Mouse (Mus musculus) embryonic facial prominence, embryonic 10.5 days (tissue): ENCODE measurements around the gene Nsmce1. TPM values are rescaled to one million over a fixed set of nuclear protein-coding genes. Genes with fewer than 3 reads are reported as not detected.

Experiments
- DNase-seq: peaks from one replicate; pipeline ENCODE4 v3.0.0-alpha.2; 2017; ENCODE audit warnings: low spot score
- H3K27ac ChIP-seq: fragments of 300-500 bp; sonication (generic); replicated peaks from 2 replicates; pipeline ENCODE4 v1.5.1; 2016; ENCODE audit warnings: mild to moderate bottlenecking
- H3K27me3 ChIP-seq: fragments of 300-500 bp; sonication (generic); replicated peaks from 2 replicates; pipeline ENCODE4 v1.6.1; 2016; ENCODE audit warnings: low read depth, mild to moderate bottlenecking; ENCODE audit not compliant: poor library complexity, severe bottlenecking
- H3K36me3 ChIP-seq: fragments of 300-500 bp; sonication (generic); replicated peaks from 2 replicates; pipeline ENCODE4 v1.6.1; 2016; ENCODE audit warnings: mild to moderate bottlenecking, moderate library complexity
- H3K4me1 ChIP-seq: fragments of 300-500 bp; sonication (generic); 2 replicates; pipeline ENCODE4 v1.6.1; 2016
- H3K4me3 ChIP-seq: fragments of 300-500 bp; sonication (generic); 2 replicates; pipeline ENCODE4 v1.5.1; 2016; ENCODE audit warnings: mild to moderate bottlenecking, moderate library complexity
- H3K9me3 ChIP-seq: fragments of 300-500 bp; sonication (generic); 2 replicates; pipeline ENCODE4 v1.6.1; 2016; ENCODE audit warnings: mild to moderate bottlenecking
- WGBS: fragments of 180-500 bp; shearing (Covaris S2); methylation state at CpG from one replicate; pipeline ENCODE4 v1.1.7; 2016; 5-methylcytosine and 5-hydroxymethylcytosine counted together
- polyA plus RNA-seq: library from polyadenylated mRNA; unstranded; fragments of >200 nt; fragmentation: Nextera tagmentation; extraction: Ambion mirVana; gene quantifications from 2 replicates; pipeline ENCODE4 v1.2.1, GENCODE M21; 2016

Nsmce1 gene
- polyA plus RNA-seq, result 120 and 123 TPM in 2 replicates

- peaks cover 4% of the 10 kb centered on the region; the same call in 1 of the 2 replicates for H3K36me3 ChIP-seq
- peak within 1 kb of the TSS; percentile 72 for H3K4me3 ChIP-seq
- H3K27ac ChIP-seq, result peak within 1 kb of the TSS; percentile 95
- under 1% methylated on average over 56 of the region's 56 CpGs for WGBS
- peaks cover 24% of the 10 kb centered on the region for H3K4me1 ChIP-seq
- DNase-seq, result peak; percentile 95
- no peaks in the 10 kb centered on the region for H3K27me3 ChIP-seq
- H3K9me3 ChIP-seq, result no peaks in the 10 kb centered on the region
Measured at GRCm38 (mm10) chr7:125490947-125491735, at the start of gene Nsmce1. Gene Nsmce1 (minus strand): TSS chr7:125491596.

DNA sequence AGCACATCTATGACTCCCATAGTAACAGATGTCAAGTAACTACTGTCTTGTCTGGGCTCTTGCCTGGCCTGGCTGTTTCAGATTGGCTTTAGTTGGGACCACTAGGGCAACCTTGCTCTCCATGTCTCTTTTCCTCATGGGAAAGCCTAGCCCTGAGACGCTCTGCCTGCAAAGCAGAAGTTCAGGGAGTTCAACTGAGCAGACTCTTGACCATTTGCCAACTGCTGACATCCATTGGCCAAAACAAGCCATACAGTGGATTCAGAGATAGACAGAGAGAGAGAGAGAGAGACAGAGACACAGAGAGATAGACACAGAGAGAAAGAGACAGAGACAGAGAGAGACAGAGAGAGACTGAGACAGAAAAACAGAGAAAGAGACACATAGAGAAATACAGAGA is 49.6 kb upstream of the Nsmce1 start:
- 91% methylated on average over 1 of the region's 1 CpGs for WGBS
- Histone ChIP-seq H3K4me1 (peaks cover 8% of the 10 kb centered on the region), H3K36me3 (no peaks in the 10 kb centered on the region), H3K4me3 (no peak overlapping the region), H3K27ac (no peak overlapping the region), H3K9me3 (no peaks in the 10 kb centered on the region), H3K27me3 (no peaks in the 10 kb centered on the region)
- no peak for DNase-seq

DNA sequence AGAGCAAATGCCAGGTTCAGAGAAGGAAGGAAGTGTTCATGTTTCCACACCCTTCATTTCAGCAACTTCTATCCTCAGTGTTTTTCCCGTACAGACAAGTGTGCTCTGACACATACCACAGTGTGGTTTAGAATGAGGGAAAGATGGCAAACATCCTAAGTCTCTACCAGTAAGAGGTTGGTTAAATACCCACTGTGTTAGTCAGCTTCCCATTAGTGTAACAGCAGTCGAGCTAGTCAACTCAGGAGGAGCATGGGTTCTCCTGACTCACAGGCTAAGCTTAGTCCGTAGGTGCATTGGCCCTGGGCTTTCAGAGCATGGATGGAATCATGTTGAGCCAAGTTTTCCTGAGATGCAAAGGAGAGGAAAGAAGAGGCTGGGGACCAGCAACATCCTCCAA is 48.0 kb upstream of the Nsmce1 start:
- no peaks in the 10 kb centered on the region for H3K36me3 ChIP-seq
- H3K27me3 ChIP-seq, result no peaks in the 10 kb centered on the region
- no peak for DNase-seq
- no peak overlapping the region for H3K27ac ChIP-seq
- WGBS, result 90% methylated on average over 3 of the region's 3 CpGs
- H3K4me3 ChIP-seq, result no peak overlapping the region
- peaks cover 8% of the 10 kb centered on the region for H3K4me1 ChIP-seq
- H3K9me3 ChIP-seq, result no peaks in the 10 kb centered on the region

- H3K36me3 ChIP-seq, result no peaks in the 10 kb centered on the region
- no peaks in the 10 kb centered on the region for H3K4me1 ChIP-seq
- no peak overlapping the region for H3K27ac ChIP-seq
- no peaks in the 10 kb centered on the region for H3K9me3 ChIP-seq
- no peaks in the 10 kb centered on the region for H3K27me3 ChIP-seq
- DNase-seq, result no peak
- no peak overlapping the region for H3K4me3 ChIP-seq
- 91% methylated on average over 9 of the region's 9 CpGs for WGBS
Measured at GRCm38 (mm10) chr7:125527901-125528580, 36.6 kb upstream of the Nsmce1 start.

- DNase-seq, result no peak
- no peaks in the 10 kb centered on the region for H3K27me3 ChIP-seq
- 88% methylated on average over 6 of the region's 6 CpGs for WGBS
Measured at GRCm38 (mm10) chr7:125527186-125527585, 35.8 kb upstream of the Nsmce1 start.

GRCm38 (mm10) chr7:125523051-125523450 is 31.7 kb upstream of the Nsmce1 start:
- WGBS, result 88% methylated on average over 3 of the region's 3 CpGs
- DNase-seq, result no peak
- no peaks in the 10 kb centered on the region for H3K36me3 ChIP-seq
- H3K27ac ChIP-seq, result no peak overlapping the region
- no peaks in the 10 kb centered on the region for H3K27me3 ChIP-seq
- no peaks in the 10 kb centered on the region for H3K9me3 ChIP-seq
- H3K4me1 ChIP-seq, result no peaks in the 10 kb centered on the region
- no peak overlapping the region for H3K4me3 ChIP-seq

More at GRCm38 (mm10) chr7:125527186-125527585, 35.8 kb upstream of the Nsmce1 start:
- no peak overlapping the region for H3K27ac ChIP-seq
- no peak overlapping the region for H3K4me3 ChIP-seq
- H3K36me3 ChIP-seq, result no peaks in the 10 kb centered on the region
- H3K9me3 ChIP-seq, result no peaks in the 10 kb centered on the region
- H3K4me1 ChIP-seq, result no peaks in the 10 kb centered on the region

- H3K27me3 ChIP-seq, result no peaks in the 10 kb centered on the region
- WGBS, result 76% methylated on average over 3 of the region's 3 CpGs
- H3K4me3 ChIP-seq, result no peak overlapping the region
- peaks cover 6% of the 10 kb centered on the region; the same call in 1 of the 2 replicates for H3K4me1 ChIP-seq
- no peak for DNase-seq
- H3K27ac ChIP-seq, result no peak overlapping the region
- H3K9me3 ChIP-seq, result no peaks in the 10 kb centered on the region
- no peaks in the 10 kb centered on the region for H3K36me3 ChIP-seq
Measured at GRCm38 (mm10) chr7:125519715-125520114, 28.3 kb upstream of the Nsmce1 start.

GRCm38 (mm10) chr7:125517470-125517869 is 26.1 kb upstream of the Nsmce1 start:
- Histone ChIP-seq H3K36me3 (no peaks in the 10 kb centered on the region), H3K27me3 (no peaks in the 10 kb centered on the region), H3K9me3 (no peaks in the 10 kb centered on the region), H3K4me3 (no peak overlapping the region), H3K4me1 (peaks cover 6% of the 10 kb centered on the region; the same call in 1 of the 2 replicates), H3K27ac (no peak overlapping the region)
- WGBS, result 76% methylated on average over 6 of the region's 6 CpGs
- peak; percentile 16 for DNase-seq

GRCm38 (mm10) chr7:125516723-125517122 is 25.3 kb upstream of the Nsmce1 start:
- WGBS, result 91% methylated on average over 8 of the region's 8 CpGs
- H3K36me3 ChIP-seq, result no peaks in the 10 kb centered on the region
- H3K9me3 ChIP-seq, result no peaks in the 10 kb centered on the region
- no peaks in the 10 kb centered on the region for H3K27me3 ChIP-seq
- H3K4me1 ChIP-seq, result peaks cover 9% of the 10 kb centered on the region
- H3K4me3 ChIP-seq, result no peak overlapping the region
- no peak for DNase-seq
- no peak overlapping the region for H3K27ac ChIP-seq

- 70% methylated on average over 5 of the region's 5 CpGs for WGBS
- Histone ChIP-seq H3K27ac (no peak overlapping the region), H3K4me3 (no peak overlapping the region), H3K4me1 (peaks cover 9% of the 10 kb centered on the region), H3K36me3 (no peaks in the 10 kb centered on the region), H3K27me3 (no peaks in the 10 kb centered on the region), H3K9me3 (no peaks in the 10 kb centered on the region)
- DNase-seq, result no peak
Measured at GRCm38 (mm10) chr7:125515081-125515853, 23.9 kb upstream of the Nsmce1 start.

GRCm38 (mm10) chr7:125511852-125512251 is 20.5 kb upstream of the Nsmce1 start:
- H3K4me3 ChIP-seq, result no peak overlapping the region
- no peaks in the 10 kb centered on the region for H3K9me3 ChIP-seq
- no peaks in the 10 kb centered on the region for H3K36me3 ChIP-seq
- no peaks in the 10 kb centered on the region for H3K27me3 ChIP-seq
- 78% methylated on average over 2 of the region's 2 CpGs for WGBS
- DNase-seq, result no peak
- H3K4me1 ChIP-seq, result peaks cover 3% of the 10 kb centered on the region; the same call in 1 of the 2 replicates
- H3K27ac ChIP-seq, result no peak overlapping the region

GRCm38 (mm10) chr7:125511432-125511831 is 20.0 kb upstream of the Nsmce1 start:
- Histone ChIP-seq H3K9me3 (no peaks in the 10 kb centered on the region), H3K4me1 (peaks cover 3% of the 10 kb centered on the region; the same call in 1 of the 2 replicates), H3K27me3 (no peaks in the 10 kb centered on the region), H3K4me3 (no peak overlapping the region), H3K27ac (no peak overlapping the region), H3K36me3 (no peaks in the 10 kb centered on the region)
- DNase-seq, result no peak
- 75% methylated on average over 5 of the region's 5 CpGs for WGBS
